Mouse (Mus musculus) lung, postnatal 0 days (tissue): ENCODE data around the gene Trim30d.
"Not testable (repeated sequence)": the region's sequence is repeated elsewhere in the genome, so short reads cannot be mapped to it uniquely, and the experiment has no call there.

ENCODE experiments used
- CTCF ChIP-seq: IDR thresholded peaks from 2 replicates; pipeline ENCODE4 v1.5.1; 2016; ENCODE audit warnings: antibody characterized with exemption, mild to moderate bottlenecking
- EP300 ChIP-seq: IDR thresholded peaks from 2 replicates; pipeline ENCODE4 v1.6.1; 2016; ENCODE audit warnings: antibody characterized with exemption, mild to moderate bottlenecking, control low read depth

- peak; percentile 50 for TF ChIP-seq CTCF
- TF ChIP-seq EP300 = not testable (repeated sequence)
These were observed at the start of gene Trim30d for GRCm38 (mm10) chr7:104507421-104508065.
